Mouse (Mus musculus): Measurements from ENCODE around the gene Nr1d2.

DNA sequence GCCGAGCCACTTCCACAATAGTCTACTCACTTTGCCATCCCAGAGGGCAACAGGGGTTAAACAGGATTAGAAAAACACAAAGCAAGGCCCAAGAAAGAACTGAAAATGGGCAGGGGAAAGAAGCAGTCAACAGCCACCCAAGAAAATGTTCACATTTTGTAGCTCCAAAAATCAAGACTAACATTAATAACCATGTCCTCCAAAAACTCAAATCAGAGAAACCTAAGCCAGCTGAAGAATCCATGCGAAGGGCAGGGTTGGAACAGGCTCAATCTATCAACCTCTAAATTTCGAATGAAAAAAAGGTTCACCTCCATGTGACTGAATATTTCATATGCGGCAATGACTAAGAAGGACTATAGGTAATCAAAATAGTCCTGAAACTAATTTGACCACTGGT is 1.5 kb downstream of the Nr1d2 start:
- no peak for TF ChIP-seq CTCF (IDR thresholded peaks at IDR 0.05; ENCODE audit: low read depth)
- TF ChIP-seq EP300 (IDR thresholded peaks at IDR 0.05; ENCODE audit: low read depth): no peak

Data from liver, embryonic 14.5 days (tissue).